Mouse (Mus musculus): ENCODE measurements around the gene Got1.

Got1 gene

DNA sequence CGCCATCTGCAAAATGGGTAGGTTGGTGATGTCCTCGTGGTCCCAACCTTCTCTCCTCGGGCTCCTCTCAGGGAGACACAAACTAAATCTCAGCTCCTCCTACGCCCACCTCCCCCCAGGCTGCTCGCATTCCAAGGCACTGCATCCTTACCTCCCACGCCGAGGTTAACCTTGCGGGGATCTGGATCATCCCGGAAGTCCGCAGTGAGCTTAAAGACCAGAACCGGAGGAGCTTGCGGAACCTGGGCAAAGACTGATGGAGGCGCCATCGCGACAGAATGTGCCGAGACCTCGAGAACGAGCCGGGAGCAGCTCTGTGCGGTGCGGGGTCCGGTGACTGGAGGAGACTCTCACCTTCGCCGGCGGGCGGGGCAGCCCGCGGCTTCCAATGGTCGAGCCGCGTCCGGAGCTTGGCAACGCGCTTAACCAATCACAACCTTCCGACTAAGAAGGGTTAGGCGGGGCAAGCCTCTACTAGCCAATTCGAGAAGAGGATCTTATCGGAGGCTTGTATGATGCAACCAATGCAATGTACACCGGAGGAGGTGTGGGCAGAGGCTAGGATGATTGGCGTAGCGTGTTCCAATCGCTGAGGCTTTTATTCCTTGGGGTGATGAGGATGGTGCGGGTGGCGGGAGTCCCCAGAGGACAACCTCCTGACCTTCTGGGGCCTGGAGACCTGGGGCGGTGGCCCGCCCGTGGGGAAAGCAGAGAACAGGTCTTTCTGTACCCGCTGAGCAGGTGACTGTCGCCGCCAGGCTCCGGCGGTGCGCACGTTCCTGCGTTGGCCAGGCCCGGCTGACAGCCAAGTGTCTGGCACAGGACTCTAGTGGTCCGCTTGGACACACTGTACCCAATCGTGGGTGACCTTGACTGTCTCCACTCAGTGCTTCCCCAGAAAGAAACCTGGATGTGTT lies at the start of gene Got1:
TSS of gene Got1 (minus strand) at position 419 of the 917 bp plus-strand sequence.
- peak; percentile 98 for DNase-seq (ENCODE audit: low read depth, low spot score)

DNA sequence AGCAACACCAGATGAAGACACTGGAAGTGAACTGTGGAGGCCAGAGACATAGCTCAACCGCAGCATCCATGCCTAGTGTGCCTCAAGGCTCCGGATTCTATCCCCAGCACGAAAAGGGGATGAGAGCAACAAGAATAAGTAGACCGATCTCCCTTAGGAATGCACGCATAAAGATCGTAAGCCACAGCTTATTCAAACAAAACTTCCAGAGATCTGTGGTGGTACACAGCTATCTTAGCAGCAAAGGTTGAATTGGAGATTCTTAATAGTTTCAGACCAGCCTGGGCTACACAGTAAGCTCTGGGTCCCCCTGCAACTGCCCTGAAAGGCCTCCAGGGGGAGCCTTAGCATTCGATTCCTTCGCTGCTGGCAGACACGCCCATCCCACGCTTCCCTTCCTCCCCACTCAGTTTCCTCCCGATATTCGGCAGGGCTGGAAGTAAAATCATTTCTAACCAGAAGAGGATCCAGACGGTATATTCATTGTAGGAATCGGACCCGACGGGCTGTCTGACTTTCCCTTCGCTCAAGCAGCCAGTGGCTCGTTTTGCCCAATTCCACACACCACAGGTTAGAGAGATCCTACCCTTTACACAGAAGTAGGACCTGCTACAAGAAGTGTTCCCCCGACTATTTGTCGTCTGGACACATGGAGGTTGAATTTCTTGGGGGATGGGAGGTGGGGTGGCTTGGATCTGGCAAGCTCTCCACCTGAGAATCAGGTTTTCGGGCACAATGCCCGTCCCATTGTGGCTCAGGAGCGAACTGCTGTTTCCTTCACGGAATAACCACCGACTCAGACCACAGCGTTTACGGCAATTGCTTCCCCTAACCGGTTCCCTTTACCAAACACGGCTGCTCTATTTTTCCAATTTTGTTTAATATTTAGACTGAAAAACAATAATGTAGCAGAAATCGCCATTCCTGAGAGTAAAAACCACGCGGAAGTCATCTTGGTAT lies 46.7 kb upstream of the Got1 start:
- DNase-seq (ENCODE audit: low read depth, low spot score): peak; percentile 74

DNA sequence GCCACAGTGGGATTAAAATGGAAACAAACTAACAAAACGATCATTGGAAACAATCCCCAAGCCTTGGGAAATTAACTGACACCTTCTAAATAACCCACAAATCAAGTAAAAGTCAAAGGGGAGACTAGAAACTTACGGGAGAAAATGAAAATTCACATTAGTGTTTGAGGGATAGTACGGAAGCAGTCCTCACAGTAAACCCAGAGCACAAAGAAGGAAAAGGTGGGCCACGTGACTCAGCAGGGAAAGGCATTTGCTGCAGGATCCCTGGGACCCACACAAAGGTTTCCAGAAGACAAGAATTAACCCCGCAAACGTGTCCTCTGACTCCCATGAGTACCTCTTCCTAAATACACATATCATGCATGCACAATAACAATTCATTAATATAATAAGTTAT lies 44.7 kb upstream of the Got1 start:
- DNase-seq (ENCODE audit: low read depth, low spot score): no peak

DNA sequence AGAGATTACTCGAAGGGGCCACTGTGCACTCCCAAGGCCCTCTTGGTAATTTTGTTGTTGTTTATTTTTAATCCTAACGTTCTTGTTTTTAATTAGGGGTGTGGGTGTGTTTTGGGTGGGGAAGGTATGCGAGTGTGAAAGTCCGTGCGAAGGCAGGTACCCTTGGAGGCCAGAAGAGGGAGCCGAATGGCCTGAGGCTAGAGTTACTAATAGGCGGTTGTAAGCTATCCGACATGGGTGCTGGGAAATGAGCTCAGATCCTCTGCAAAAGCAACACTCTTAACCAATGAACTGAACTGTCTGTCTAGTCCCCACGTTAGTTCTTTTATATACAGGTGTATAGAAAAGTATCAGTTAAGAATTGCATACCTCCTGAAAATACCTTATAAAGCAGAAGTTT lies 43.9 kb upstream of the Got1 start:
- DNase-seq (ENCODE audit: low read depth, low spot score): no peak

DNA sequence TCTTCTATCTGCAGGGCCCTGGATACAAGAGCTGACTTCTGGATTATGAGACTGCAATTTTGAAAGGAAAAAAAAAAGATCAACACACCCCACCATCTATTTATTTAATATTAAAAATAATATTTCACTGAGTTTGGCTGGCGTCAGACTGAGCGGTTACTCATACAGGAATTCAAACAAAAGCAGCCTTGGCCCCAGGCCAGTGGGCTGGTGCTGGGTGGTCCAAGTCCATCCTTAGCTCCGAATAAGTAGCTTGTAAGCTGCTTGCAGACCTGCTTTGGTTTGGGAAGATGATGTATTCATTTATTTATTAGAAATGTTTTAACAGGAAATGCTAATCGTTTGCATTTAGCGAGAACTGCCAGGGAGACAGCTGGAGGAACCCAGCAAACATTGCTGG lies 38.8 kb upstream of the Got1 start:
- DNase-seq (ENCODE audit: low read depth, low spot score): no peak

GRCm38 (mm10) chr19:43561841-43562240 lies 37.4 kb upstream of the Got1 start:
- no peak for DNase-seq (ENCODE audit: low read depth, low spot score)

GRCm38 (mm10) chr19:43560244-43560643 lies 35.8 kb upstream of the Got1 start:
- DNase-seq (ENCODE audit: low read depth, low spot score): no peak

- DNase-seq (ENCODE audit: low read depth, low spot score): no peak
Observed at GRCm38 (mm10) chr19:43551493-43551890, 27.1 kb upstream of the Got1 start.

- DNase-seq (ENCODE audit: low read depth, low spot score): no peak
Observed at GRCm38 (mm10) chr19:43550706-43551492, 26.5 kb upstream of the Got1 start.

- DNase-seq (ENCODE audit: low read depth, low spot score): no peak
Observed at GRCm38 (mm10) chr19:43548060-43548459, 23.7 kb upstream of the Got1 start.

GRCm38 (mm10) chr19:43546337-43547117 lies 22.1 kb upstream of the Got1 start:
- no peak for DNase-seq (ENCODE audit: low read depth, low spot score)

DNA sequence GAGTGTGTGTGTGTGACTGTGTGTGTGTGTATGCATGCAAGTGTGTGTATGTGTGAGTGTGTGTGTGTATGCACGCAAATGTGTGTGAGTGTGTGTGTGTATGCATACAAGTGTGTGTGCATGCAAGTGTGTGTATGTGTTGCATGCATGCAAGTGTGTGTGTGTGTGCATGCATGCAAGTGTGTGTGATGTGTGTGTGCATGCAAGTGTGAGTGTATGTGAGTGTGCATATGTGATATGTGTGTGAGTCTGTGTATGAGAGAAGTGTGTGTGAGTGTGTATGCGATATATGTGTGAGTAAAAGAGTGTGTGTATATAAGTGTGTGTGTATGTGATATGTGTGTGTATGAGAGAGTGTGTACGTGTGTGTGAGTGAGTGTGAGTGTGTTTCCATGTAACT lies 11.0 kb upstream of the Got1 start:
- no peak for DNase-seq (ENCODE audit: low read depth, low spot score)

DNA sequence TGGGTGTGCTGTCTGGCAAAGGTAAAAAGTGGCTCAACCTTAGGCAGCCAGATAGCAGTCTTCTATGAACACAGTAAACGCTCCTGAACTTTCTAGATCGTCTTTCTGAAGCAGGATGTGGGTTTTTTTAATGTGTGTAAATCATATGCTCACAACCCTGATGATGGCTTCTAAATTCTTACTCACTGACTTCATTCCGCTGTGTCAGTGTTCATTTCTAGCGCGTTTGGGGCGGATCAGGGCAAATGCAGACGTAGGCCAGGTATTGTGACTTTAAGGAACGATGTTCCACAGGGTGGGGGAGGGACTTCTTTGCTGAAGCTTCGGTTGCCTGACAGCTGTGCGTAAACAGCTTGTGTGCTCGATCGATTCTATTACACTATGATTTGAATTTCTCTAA lies 6.5 kb upstream of the Got1 start:
- DNase-seq (ENCODE audit: low read depth, low spot score): peak; percentile 91

GRCm38 (mm10) chr19:43530197-43530770 lies 5.9 kb upstream of the Got1 start:
- DNase-seq (ENCODE audit: low read depth, low spot score): peak; percentile 82

DNA sequence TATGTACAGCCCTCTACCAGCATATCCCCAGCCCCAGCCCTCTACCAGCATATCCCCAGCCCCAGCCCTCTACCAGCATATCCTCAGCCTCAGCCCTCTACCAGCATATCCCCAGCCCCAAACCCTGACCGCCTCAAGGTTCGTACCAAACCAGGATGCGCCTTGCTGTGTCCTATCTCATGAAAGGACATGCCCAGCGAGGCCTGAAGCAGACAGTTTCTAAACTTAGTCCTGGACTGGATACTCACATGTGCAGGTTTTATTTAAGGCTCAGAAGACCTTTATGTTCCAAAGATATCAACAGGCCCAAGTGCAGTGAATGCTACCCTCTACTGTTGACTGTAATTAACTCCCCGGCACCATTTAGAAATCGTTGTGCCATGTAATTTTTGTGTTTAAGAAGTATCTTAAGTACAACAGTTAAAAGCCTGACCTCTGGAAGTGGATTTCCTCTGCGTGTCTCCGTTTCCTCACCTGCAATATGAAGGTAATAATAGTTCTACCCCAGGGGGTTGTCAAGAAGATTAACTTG lies 3.7 kb upstream of the Got1 start:
- DNase-seq (ENCODE audit: low read depth, low spot score): no peak

DNA sequence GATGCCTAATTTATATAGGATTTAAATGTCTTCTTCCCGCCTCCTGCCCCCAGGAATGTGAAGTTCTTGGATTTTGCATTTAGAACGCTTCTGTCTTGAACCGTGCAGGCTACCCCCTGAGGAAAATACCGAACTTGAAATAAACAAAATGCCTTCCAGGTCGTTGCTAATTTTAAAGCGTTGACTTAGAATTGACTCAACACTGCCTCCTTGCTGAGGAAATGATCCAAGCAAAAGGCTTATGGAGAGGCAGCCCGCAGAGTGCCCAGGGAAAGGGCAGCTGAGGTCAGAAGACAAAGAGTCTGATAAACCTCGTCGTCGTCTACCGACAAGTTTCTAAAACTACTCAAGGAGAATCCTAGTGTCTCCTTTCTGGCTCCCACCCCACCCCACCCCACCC lies 2.7 kb upstream of the Got1 start:
- no peak for DNase-seq (ENCODE audit: low read depth, low spot score)

- no peak for DNase-seq (ENCODE audit: low read depth, low spot score)
Observed at GRCm38 (mm10) chr19:43526025-43526424, 1.6 kb upstream of the Got1 start.

DNA sequence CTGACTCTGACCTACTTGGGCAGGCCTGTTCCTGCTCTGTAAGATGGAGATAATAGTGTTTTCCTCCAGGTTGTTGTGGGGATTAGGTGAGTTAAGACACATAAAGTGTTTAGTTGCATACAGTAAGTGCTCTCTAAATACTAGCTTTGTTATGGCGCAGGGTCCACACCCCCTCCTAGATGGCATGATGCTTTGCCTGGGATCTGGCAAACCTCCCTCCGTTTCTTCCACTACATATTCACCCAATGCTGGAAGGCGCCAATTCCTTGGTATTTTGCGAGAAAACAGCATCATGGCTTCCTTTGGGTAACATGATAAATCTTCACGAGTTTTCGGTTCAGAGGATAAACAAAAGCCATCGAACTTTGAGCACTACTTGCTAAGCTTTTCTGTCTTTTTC lies 1.2 kb upstream of the Got1 start:
- DNase-seq (ENCODE audit: low read depth, low spot score): no peak

GRCm38 (mm10) chr19:43525104-43525482 lies 688 bp upstream of the Got1 start:
- DNase-seq (ENCODE audit: low read depth, low spot score): peak; percentile 61

DNA sequence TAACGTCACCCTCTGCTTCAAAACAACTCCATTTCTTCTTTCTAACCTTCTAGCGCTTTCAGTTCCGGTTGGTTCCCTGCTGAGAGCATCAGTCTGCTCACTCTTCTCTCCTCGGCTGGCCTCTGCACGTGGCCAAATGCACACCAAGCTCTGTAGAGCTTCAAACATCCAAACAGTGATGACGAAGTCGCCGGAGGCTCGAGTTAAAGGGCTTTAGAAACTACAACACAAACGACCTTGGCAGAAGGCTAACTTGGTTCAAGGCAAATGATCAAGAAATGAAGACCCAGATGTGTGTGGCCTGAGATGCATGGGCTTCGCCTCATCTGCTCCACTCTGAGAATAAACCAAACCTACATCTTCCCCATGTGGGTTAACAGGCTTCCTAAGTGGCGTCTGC lies 854 bp downstream of the Got1 start:
- DNase-seq (ENCODE audit: low read depth, low spot score): peak; percentile 84

Measured in CD4-positive helper T cell, adult 2 months (primary cell).